Mouse (Mus musculus): ENCODE results near the gene Net1. TPM values are rescaled to one million over a fixed set of nuclear protein-coding genes. Genes with fewer than 3 reads are reported as not detected.

Gene Net1
- 10 to 100 TPM in 1 of 2 experiments, 1 to 10 TPM in 1; 5.3 to 20.5 TPM for polyA plus RNA-seq (2012; fragmentation: generic; extraction: Trizol)

GRCm38 (mm10) chr13:3917571-3918311 lies at the start of gene Net1, which contains the start of gene Tubal3:
Gene Net1 (minus strand): TSS chr13:3918220.
Gene Tubal3 (plus strand): TSS chr13:3918274.

GRCm38 (mm10) chr13:3945249-3945648 lies 27.2 kb upstream of the Net1 start, which contains the start of gene Ucn3:
Gene Ucn3 (minus strand): TSS chr13:3945349.

GRCm38 (mm10) chr13:3853648-3854333 lies 64.2 kb downstream of the Net1 start, which contains the start of gene Calm5:
Gene Calm5 (plus strand): TSS chr13:3854173.

GRCm38 (mm10) chr13:3837312-3837807 lies 80.7 kb downstream of the Net1 start, which contains the start of gene Calm4:
Gene Calm4 (plus strand): TSS chr13:3837757.

Other genes with a start within 250 kb of the Net1 start
- gene Calml3, start 113.9 kb downstream of the Net1 start, polyA plus RNA-seq (2012; fragmentation: generic; extraction: Trizol) = not detected
- not detected for gene Calm4, start 80.5 kb downstream of the Net1 start, polyA plus RNA-seq (2012; fragmentation: generic; extraction: Trizol)
- gene Calm5, start 64.0 kb downstream of the Net1 start, polyA plus RNA-seq (2012; fragmentation: generic; extraction: Trizol) = not detected
- gene Tubal3, start 54 bp upstream of the Net1 start, polyA plus RNA-seq (2012; fragmentation: generic; extraction: Trizol) = not detected
- gene Ucn3, start 27.1 kb upstream of the Net1 start, polyA plus RNA-seq (2012; fragmentation: generic; extraction: Trizol) = not detected
- gene Akr1c14, start 130.8 kb upstream of the Net1 start, polyA plus RNA-seq (2012; fragmentation: generic; extraction: Trizol) = 1 to 10 TPM in 1 of 2 experiments, under 1 TPM in 1; 0.11 to 3.2 TPM
- gene Akr1c18, start 232.4 kb upstream of the Net1 start, polyA plus RNA-seq (2012; fragmentation: generic; extraction: Trizol) = not detected

All from C3H10T1/2 (cell line).